Mouse (Mus musculus) CD4-positive, CD25-positive, alpha-beta regulatory T cell (primary cell): ENCODE measurements around the gene Vwa2. TPM values are rescaled to one million over a fixed set of nuclear protein-coding genes. Genes with fewer than 3 reads are reported as not detected.

Source experiments
- polyA plus RNA-seq: library from polyadenylated mRNA; unstranded; fragments of 100-300 nt; shearing (Covaris generic); gene quantifications from one replicate; pipeline ENCODE4 v1.2.1, GENCODE M21; 2017

Gene Vwa2
- polyA plus RNA-seq, result not detected

GRCm38 (mm10) chr19:56873816-56874600 is at the start of gene Vwa2:
Gene Vwa2, plus strand, starts transcription at chr19:56874249.

GRCm38 (mm10) chr19:56826047-56826631 is 47.9 kb upstream of the Vwa2 start, which contains the start of gene Tdrd1:
Gene Tdrd1, plus strand, starts transcription at chr19:56826209.

Other genes starting within 250 kb of the Vwa2 start
- 0.19 TPM for gene Adrb1, start 152.1 kb upstream of the Vwa2 start, polyA plus RNA-seq
- 17.4 TPM for gene Ccdc186, start 52.1 kb upstream of the Vwa2 start, polyA plus RNA-seq
- gene Tdrd1, start 48.0 kb upstream of the Vwa2 start, polyA plus RNA-seq, result not detected
- not detected for gene Afap1l2, start 134.0 kb downstream of the Vwa2 start, polyA plus RNA-seq